Mouse (Mus musculus) heart, adult 10 weeks (tissue): Measurements from ENCODE around the gene Mnd1. TPM values are rescaled to one million over a fixed set of nuclear protein-coding genes. Genes with fewer than 3 reads are reported as not detected.

Experiments
- polyA plus RNA-seq: library from polyadenylated mRNA; stranded (reverse); fragments of 350-450 nt; fragmentation: Illumina TruSeq; extraction: RNeasy Lipid Tissue Mini Kit (QIAGEN cat#74804); gene quantifications from one replicate; pipeline ENCODE4 v1.2.3, GENCODE M21; 2014; ENCODE audit warnings: low read depth, low replicate concordance

Mnd1 gene
- polyA plus RNA-seq = 3.1 TPM

DNA sequence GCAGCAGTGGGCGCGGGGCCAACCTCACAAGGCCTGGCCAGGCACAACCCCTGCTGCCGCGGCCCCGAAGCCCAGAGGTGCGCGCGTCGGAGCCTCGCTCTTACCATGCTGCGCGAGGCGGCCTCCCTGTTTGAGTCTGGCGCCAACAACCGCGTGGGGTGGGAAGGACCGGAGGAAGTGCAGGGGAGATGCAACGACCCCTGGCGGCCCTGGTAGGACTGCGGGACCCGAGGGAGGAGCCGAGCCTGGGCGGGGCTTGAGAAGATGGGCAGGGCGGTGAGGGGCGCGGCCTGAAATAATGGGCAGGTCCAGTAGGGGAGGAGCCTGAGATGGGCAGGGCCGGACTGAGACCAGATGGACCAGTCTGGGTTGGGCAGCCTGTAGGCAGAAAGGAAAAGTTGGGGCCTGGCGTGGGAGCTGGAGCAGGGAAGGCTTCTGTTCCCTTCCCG lies at the start of gene Mnd1:
Gene Mnd1, minus strand, starts transcription at position 229 of the 449 bp plus-strand sequence.

DNA sequence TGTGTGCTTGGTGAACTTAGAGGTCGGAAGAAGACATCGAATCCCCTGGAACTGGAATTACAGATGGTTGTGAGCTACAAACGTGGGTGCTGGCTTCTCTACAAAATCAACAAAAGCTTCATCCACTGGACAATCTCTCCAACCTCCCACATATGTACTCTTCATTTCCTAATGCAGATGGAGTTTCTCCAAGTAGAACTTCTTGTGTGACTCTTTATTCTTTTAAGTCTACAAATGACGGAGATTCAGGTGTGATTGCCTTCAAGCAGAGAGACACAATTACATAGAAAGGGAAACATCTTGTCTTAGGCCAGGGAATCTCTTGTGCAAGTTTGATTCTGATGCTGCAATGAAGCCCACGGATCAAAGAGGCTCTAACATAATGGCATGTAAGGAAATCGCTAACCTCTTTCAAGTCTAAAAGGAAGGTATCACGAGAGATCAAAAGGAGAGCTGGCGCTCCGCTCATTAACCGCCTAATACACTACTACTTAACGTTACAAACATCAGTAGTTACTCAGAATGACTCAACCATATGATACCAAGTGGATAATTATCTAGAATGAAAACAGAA lies 18.1 kb upstream of the Mnd1 start, which contains the start of gene Gm6525:
Gene Gm6525, plus strand, starts transcription at position 524 of the 574 bp plus-strand sequence.

DNA sequence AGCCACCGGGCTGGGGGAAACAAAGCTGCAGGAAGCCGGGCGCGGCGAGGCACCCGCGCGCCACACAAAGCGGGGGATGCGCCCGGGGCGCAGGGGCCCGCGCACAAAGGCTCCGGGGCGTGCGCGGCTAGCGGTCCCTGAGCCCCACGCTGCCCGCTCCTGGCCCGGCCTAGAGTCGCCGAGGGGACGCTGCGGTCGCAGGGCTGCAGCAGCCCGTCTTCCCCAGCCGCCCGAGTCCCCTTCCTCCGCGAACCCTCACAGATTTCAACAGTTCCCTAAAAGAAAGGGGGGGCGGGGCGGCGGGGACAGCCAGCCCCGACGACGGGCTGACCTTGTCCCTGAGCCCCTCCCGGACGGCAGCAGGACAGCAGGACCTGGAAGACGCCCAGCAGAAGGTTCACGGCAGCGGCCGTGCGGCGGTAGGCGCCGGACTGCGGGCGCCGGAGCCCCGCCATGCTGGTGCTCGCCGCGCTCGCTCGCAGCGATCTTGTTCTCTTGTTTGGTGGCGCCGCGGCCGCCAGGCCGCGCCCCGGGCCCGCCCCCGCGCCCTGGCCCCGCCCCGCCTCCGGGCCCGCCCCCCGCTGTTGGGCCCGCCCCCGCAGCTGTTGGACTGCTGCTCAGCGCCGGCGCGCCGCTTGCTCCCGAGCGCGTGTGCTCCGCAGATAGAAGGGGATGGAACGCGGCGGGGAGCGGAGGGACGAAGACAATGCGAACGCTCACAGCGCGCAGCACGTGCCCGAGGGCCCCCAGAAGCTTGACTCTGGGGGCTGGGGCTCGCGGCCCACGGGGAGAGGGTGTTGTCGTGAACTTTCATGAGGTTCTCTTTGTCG lies 115.7 kb downstream of the Mnd1 start, which contains the start of gene Tmem131l:
Gene Tmem131l, minus strand, starts transcription at position 530 of the 830 bp plus-strand sequence.

Other genes starting within 250 kb of the Mnd1 start
- gene Tmem131l, start 115.6 kb downstream of the Mnd1 start, polyA plus RNA-seq = 15.8 TPM
- gene Gm6525, start 18.3 kb upstream of the Mnd1 start, polyA plus RNA-seq = not detected
- gene Trim2, start 151.1 kb upstream of the Mnd1 start, polyA plus RNA-seq = 4.1 TPM